Comparison of ENCODE assay signal across 15 mouse cellular contexts in genomic region chr6:84631588-84631987, GRCm38 (mm10). TPM values are rescaled to one million over a fixed set of nuclear protein-coding genes. Genes with fewer than 3 reads are reported as not detected.
"Had no signal": no experiment of that assay in that cellular context is flagged by ENCODE, and none has a peak within 500 bp of the region (broad histone marks: within the 10 kb centered on the region; RNA-seq: fewer than 3 reads in every experiment).

No protein-coding gene starts in this region.

- H3K4me3 ChIP-seq: limb, embryonic 13.5 days; midbrain, embryonic 12.5 days; neural tube, embryonic 13.5 days had no signal

- H3K4me1 ChIP-seq: midbrain, embryonic 12.5 days; neural tube, embryonic 13.5 days had no signal

- H3K27me3 ChIP-seq: limb, embryonic 13.5 days; midbrain, embryonic 12.5 days; neural tube, embryonic 13.5 days had no signal

- H3K4me2 ChIP-seq: limb, embryonic 13.5 days; lung, embryonic 14.5 days; midbrain, embryonic 12.5 days; neural tube, embryonic 13.5 days had no signal

- H3K27ac ChIP-seq: limb, embryonic 13.5 days; liver, embryonic 14.5 days; midbrain, embryonic 12.5 days; neural tube, embryonic 13.5 days had no signal

- ATAC-seq: midbrain, embryonic 16.5 days had no signal

- DNase-seq: kidney, adult 8-10 months; kidney, postnatal 10 days; left cerebral cortex, postnatal 4 days; lung, embryonic 14.5 days; retina, postnatal 1 day; right cerebral cortex, postnatal 4 days; spleen, adult 18-20 months; thymus, adult 18-20 months; thymus, postnatal 25 days had no signal

- H3K9me3 ChIP-seq: limb, embryonic 13.5 days; midbrain, embryonic 12.5 days; neural tube, embryonic 13.5 days had no signal

- H3K9ac ChIP-seq: limb, embryonic 13.5 days; liver, embryonic 14.5 days; lung, embryonic 14.5 days; midbrain, embryonic 12.5 days; neural tube, embryonic 13.5 days had no signal

- H3K36me3 ChIP-seq: limb, embryonic 13.5 days; midbrain, embryonic 12.5 days; neural tube, embryonic 13.5 days had no signal

RNA-seq across cellular contexts. Expression of gene Cyp26b1, which starts 37.9 kb away (rescaled TPM):
- total RNA-seq: megakaryocyte-erythroid progenitor cell, adult 5-6 weeks had no signal
